Mouse (Mus musculus) myocyte (in vitro differentiated cells): Measurements from ENCODE around the gene Adi1.

Experiments used
- MAX ChIP-seq: IDR thresholded peaks from one replicate; pipeline ENCODE4 v1.6.1; 2011; ENCODE audit warnings: low read depth, mild to moderate bottlenecking, control low read depth
- POLR2A ChIP-seq: IDR thresholded peaks from one replicate; pipeline ENCODE4 v1.6.1; 2011; ENCODE audit warnings: low read depth, mild to moderate bottlenecking, control low read depth, moderate library complexity; ENCODE audit not compliant: insufficient read length
- TCF12 ChIP-seq: IDR thresholded peaks from one replicate; pipeline ENCODE4 v1.6.1; 2011; ENCODE audit warnings: mild to moderate bottlenecking, control low read depth; ENCODE audit not compliant: poor library complexity, insufficient read depth, severe bottlenecking

GRCm38 (mm10) chr12:28638778-28639177, 36.3 kb upstream of the Adi1 start:
- no peak for TF ChIP-seq POLR2A
- no peak for TF ChIP-seq MAX
- TF ChIP-seq TCF12, result no peak
